Mouse (Mus musculus): Measurements from ENCODE around the gene Psmd10.

Gene Psmd10

GRCm38 (mm10) chrX:140956272-140956940 is at the start of gene Psmd10, which contains the start of gene Atg4a:
Gene Psmd10 (minus strand): TSS chrX:140956728.
Gene Atg4a (plus strand): TSS chrX:140956907.
- DNase-seq (ENCODE audit: low read depth, low spot score) = peak; percentile 86

GRCm38 (mm10) chrX:140998885-140999284 is 42.4 kb upstream of the Psmd10 start:
- no peak for DNase-seq (ENCODE audit: low read depth, low spot score)

GRCm38 (mm10) chrX:140997912-140998545 is 41.5 kb upstream of the Psmd10 start:
- no peak for DNase-seq (ENCODE audit: low read depth, low spot score)

GRCm38 (mm10) chrX:140996909-140997516 is 40.5 kb upstream of the Psmd10 start:
- DNase-seq (ENCODE audit: low read depth, low spot score) = no peak

GRCm38 (mm10) chrX:140985256-140985655 is 28.7 kb upstream of the Psmd10 start:
- DNase-seq (ENCODE audit: low read depth, low spot score) = no peak

GRCm38 (mm10) chrX:140984795-140985194 is 28.3 kb upstream of the Psmd10 start:
- DNase-seq (ENCODE audit: low read depth, low spot score) = no peak

- DNase-seq (ENCODE audit: low read depth, low spot score) = no peak
These were observed 26.9 kb upstream of the Psmd10 start for GRCm38 (mm10) chrX:140983206-140983960.

- DNase-seq (ENCODE audit: low read depth, low spot score) = no peak
These were observed 23.6 kb upstream of the Psmd10 start for GRCm38 (mm10) chrX:140980163-140980562.

- DNase-seq (ENCODE audit: low read depth, low spot score) = no peak
These were observed 23.0 kb upstream of the Psmd10 start for GRCm38 (mm10) chrX:140979546-140979945.

- DNase-seq (ENCODE audit: low read depth, low spot score) = no peak
These were observed 22.4 kb upstream of the Psmd10 start for GRCm38 (mm10) chrX:140978943-140979342.

GRCm38 (mm10) chrX:140956959-140957358 is 431 bp upstream of the Psmd10 start:
- no peak for DNase-seq (ENCODE audit: low read depth, low spot score)

- DNase-seq (ENCODE audit: low read depth, low spot score) = no peak
These were observed 2.9 kb downstream of the Psmd10 start for GRCm38 (mm10) chrX:140953618-140954017.

- no peak for DNase-seq (ENCODE audit: low read depth, low spot score)
These were observed 20.3 kb downstream of the Psmd10 start for GRCm38 (mm10) chrX:140936271-140936670.

GRCm38 (mm10) chrX:140933263-140933662 is 23.3 kb downstream of the Psmd10 start:
- DNase-seq (ENCODE audit: low read depth, low spot score) = no peak

- DNase-seq (ENCODE audit: low read depth, low spot score) = peak; percentile 14
These were observed 24.5 kb downstream of the Psmd10 start for GRCm38 (mm10) chrX:140932066-140932465.

GRCm38 (mm10) chrX:140921321-140921720 is 35.2 kb downstream of the Psmd10 start:
- DNase-seq (ENCODE audit: low read depth, low spot score) = no peak

GRCm38 (mm10) chrX:140907360-140907759 is 49.2 kb downstream of the Psmd10 start, which contains the start of gene Vsig1:
Gene Vsig1 (plus strand): TSS chrX:140907608.
- no peak for DNase-seq (ENCODE audit: low read depth, low spot score)

GRCm38 (mm10) chrX:140903487-140903886 is 53.0 kb downstream of the Psmd10 start:
- DNase-seq (ENCODE audit: low read depth, low spot score) = no peak
